In the genomic region with DNA sequence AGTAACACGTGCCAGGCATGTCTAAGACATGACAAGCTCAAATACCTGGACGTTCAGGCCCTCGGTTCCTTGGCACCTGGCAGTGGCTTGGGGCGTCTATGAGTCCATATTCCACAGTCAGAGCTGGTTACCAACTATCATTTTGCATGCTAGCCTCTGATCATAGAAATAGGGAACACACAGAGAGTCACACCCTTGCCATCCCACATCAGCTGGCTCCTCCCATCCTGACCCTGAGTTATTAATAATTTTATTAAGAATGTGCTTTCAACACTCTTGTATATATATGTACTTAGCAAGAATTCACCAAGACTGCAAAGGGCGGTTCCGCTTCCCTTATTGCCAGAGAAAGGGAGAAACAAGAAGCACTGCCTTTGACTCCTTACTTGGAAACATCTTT, we compare ENCODE assay signal across 24 mouse cellular contexts. TPM values are rescaled to one million over a fixed set of nuclear protein-coding genes. Genes with fewer than 3 reads are reported as not detected.
"Had no signal": no experiment of that assay in that cellular context is flagged by ENCODE, and none has a peak within 500 bp of the region (broad histone marks: within the 10 kb centered on the region; RNA-seq: fewer than 3 reads in every experiment).

No protein-coding gene starts in this region.

- ATAC-seq: hindbrain, postnatal 0 days; intestine, embryonic 16.5 days; liver, embryonic 12.5 days had no signal

- H3K36me3 ChIP-seq: heart, embryonic 15.5 days; kidney, embryonic 15.5 days; limb, embryonic 15.5 days; liver, embryonic 12.5 days had no signal

- H3K4me3 ChIP-seq: heart, embryonic 13.5 days; heart, embryonic 15.5 days; hindbrain, embryonic 13.5 days; hindbrain, embryonic 15.5 days; kidney, embryonic 15.5 days; limb, embryonic 13.5 days; limb, embryonic 15.5 days; liver, embryonic 12.5 days had no signal

- H3K9ac ChIP-seq: heart, embryonic 13.5 days; heart, embryonic 15.5 days; hindbrain, embryonic 13.5 days; hindbrain, embryonic 15.5 days; kidney, embryonic 15.5 days; limb, embryonic 13.5 days; limb, embryonic 15.5 days; liver, embryonic 12.5 days had no signal

- H3K9me3 ChIP-seq: heart, embryonic 13.5 days; heart, embryonic 15.5 days; hindbrain, embryonic 13.5 days; hindbrain, embryonic 15.5 days; kidney, embryonic 15.5 days; limb, embryonic 13.5 days; limb, embryonic 15.5 days; liver, embryonic 12.5 days had no signal

- DNase-seq: gastrocnemius, postnatal 10 days; gastrocnemius, postnatal 25 days; heart, postnatal 14 days; heart, postnatal 36 days; kidney, adult 11 months; kidney, adult 2 months; kidney, adult 9 months; kidney, postnatal 14 days; kidney, postnatal 36 days; layer of hippocampus, adult 9-11 months; layer of hippocampus, postnatal 36 days; left cerebral cortex, postnatal 4 days had no signal

- H3K4me2 ChIP-seq: heart, embryonic 13.5 days; heart, embryonic 15.5 days; hindbrain, embryonic 13.5 days; hindbrain, embryonic 15.5 days; kidney, embryonic 15.5 days; limb, embryonic 13.5 days; limb, embryonic 15.5 days; liver, embryonic 12.5 days had no signal

- H3K4me1 ChIP-seq: heart, embryonic 13.5 days; heart, embryonic 15.5 days; hindbrain, embryonic 13.5 days; hindbrain, embryonic 15.5 days; limb, embryonic 13.5 days; limb, embryonic 15.5 days; liver, embryonic 12.5 days had no signal

- H3K27ac ChIP-seq: heart, embryonic 13.5 days; heart, embryonic 15.5 days; hindbrain, embryonic 13.5 days; hindbrain, embryonic 15.5 days; hindbrain, postnatal 0 days; kidney, embryonic 15.5 days; kidney, postnatal 0 days; limb, embryonic 13.5 days; limb, embryonic 15.5 days; liver, embryonic 12.5 days had no signal

- H3K27me3 ChIP-seq: heart, embryonic 13.5 days; heart, embryonic 15.5 days; hindbrain, embryonic 13.5 days; hindbrain, embryonic 15.5 days; kidney, embryonic 15.5 days; limb, embryonic 13.5 days; limb, embryonic 15.5 days; liver, embryonic 12.5 days had no signal

RNA-seq across cellular contexts. Expression of gene Irf4, which starts 34.5 kb away (rescaled TPM):
- total RNA-seq: hindbrain, postnatal 0 days had no signal
- polyA plus RNA-seq: limb, embryonic 11.5 days; liver, embryonic 12.5 days had no signal
